Mouse (Mus musculus) macrophage (primary cell): ENCODE results near the gene Spty2d1. TPM values are rescaled to one million over a fixed set of nuclear protein-coding genes. Genes with fewer than 3 reads are reported as not detected.
"Not testable (repeated sequence)": the region's sequence is repeated elsewhere in the genome, so short reads cannot be mapped to it uniquely, and the experiment has no call there.

Experiments
- H3K27ac ChIP-seq: fragments of 350-480 bp; formaldehyde crosslinking; 2 replicates; pipeline ENCODE4 v1.9.0; 2021
- H3K36me3 ChIP-seq: fragments of 350-480 bp; formaldehyde crosslinking; 2 replicates; pipeline ENCODE4 v1.9.0; 2021; ENCODE audit errors: inconsistent target
- H3K4me3 ChIP-seq: fragments of 350-480 bp; formaldehyde crosslinking; 2 replicates; pipeline ENCODE4 v1.9.0; 2021; ENCODE audit errors: inconsistent target
- H3K79me2 ChIP-seq: fragments of 350-480 bp; formaldehyde crosslinking; 2 replicates; pipeline ENCODE4 v1.9.0; 2021; ENCODE audit errors: inconsistent target
- WGBS: methylation state at CpG from one replicate; pipeline ENCODE4 v1.1.7; 2026; ENCODE audit warnings: inconsistent platforms; ENCODE audit not compliant: missing documents; 5-methylcytosine and 5-hydroxymethylcytosine counted together
- polyA plus RNA-seq: library from polyadenylated mRNA; stranded (reverse); fragments of 250-400 nt; gene quantifications from 3 replicates; pipeline ENCODE4 v1.2.4, GENCODE M21; 2018; ENCODE audit warnings: inconsistent platforms

Spty2d1 gene
- polyA plus RNA-seq, 1 experiment from 2014 or later, result 25.5 TPM

DNA sequence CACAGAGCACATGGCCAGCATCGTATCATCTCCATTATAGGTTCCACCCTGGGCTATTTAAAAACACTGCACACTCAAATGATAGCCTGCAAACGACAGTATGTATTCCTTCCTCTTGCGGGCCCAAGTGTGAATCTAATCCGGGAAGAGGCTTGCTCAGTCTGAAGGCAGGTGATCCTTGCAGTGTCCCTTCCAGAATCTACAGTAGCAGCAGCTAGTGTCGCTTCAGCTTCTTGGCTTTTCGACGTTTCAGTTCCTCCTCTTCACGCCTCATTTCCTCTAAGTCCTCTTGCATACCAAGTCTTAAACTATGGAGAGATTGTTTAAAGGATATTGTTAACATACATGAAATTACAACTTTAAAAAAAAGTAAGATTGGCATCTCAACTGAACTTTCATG, 15.1 kb downstream of the Spty2d1 start:
- peaks cover 47% of the 10 kb centered on the region for H3K36me3 ChIP-seq
- 21% methylated on average over 8 of the region's 8 CpGs for WGBS
- no peak overlapping the region for H3K4me3 ChIP-seq
- H3K79me2 ChIP-seq, result peaks cover 15% of the 10 kb centered on the region; the same call in 1 of the 2 replicates
- H3K27ac ChIP-seq, result no peak overlapping the region

DNA sequence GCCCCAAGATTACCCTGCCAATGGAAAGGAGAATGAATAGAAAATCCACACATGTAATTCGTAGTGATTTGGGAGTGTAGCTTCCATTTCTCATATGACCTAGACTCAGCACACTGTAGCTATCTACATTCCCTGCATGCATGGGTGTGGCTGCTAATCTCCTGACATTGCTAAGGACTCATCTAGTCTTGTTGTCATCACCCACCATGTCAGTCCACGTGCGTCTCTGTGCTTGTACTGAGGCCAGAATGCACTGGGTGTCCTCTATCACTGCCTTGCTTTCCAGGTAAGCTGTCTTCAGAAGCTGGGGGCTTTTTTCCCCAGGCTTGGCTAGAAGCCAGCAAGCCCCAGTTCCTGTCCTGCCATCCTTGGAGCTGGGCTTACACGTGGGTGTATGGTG, 18.8 kb downstream of the Spty2d1 start:
- not testable (repeated sequence) for H3K27ac ChIP-seq
- 85% methylated on average over 4 of the region's 4 CpGs for WGBS
- peaks cover 13% of the 10 kb centered on the region for H3K36me3 ChIP-seq

DNA sequence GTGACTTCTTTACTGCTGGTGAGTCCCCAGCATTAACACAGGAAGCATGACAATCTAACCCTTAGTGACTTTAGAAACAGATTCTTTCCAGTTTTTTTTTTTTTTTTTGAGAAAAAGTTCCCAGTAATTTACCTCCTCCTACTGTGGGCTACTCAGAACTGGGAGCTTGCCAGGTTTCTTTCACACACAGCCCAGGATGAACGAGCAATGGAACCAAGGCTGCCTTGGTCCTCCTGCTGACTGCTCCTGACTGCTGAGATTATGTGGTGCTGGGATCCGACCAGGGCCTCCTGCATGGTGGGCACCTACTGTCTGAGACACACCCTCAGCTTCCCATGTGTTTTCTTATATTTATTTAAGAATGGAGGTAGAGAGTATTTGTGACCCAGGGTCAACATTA, 21.1 kb downstream of the Spty2d1 start:
- H3K79me2 ChIP-seq, result no peaks in the 10 kb centered on the region
- peaks cover 7% of the 10 kb centered on the region; the same call in 1 of the 2 replicates for H3K36me3 ChIP-seq
- WGBS, result 53% methylated on average over 2 of the region's 2 CpGs
- no peak overlapping the region for H3K27ac ChIP-seq
- H3K4me3 ChIP-seq, result no peak overlapping the region

More for the DNA sequence above, 18.8 kb downstream of the Spty2d1 start:
- not testable (repeated sequence) for H3K79me2 ChIP-seq, H3K4me3 ChIP-seq

DNA sequence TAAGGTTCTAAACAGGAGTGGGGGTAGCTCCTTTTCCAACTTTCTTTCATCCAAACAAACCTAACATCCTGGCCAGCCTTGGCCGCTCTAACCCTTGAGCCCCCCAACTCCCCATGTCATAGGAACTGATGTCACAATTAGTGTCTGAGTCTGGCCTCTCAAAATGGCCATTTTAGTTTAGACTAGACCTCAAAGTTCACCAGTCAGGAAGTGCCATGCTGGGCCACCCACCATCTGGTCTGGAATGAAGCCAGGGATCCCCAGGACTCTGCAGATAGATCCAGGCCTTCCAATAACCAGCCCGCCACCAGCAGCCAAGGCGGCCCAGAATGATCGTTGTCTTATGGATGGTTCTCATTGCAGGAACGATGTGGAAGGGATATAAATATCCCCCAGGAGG, 21.6 kb downstream of the Spty2d1 start:
- WGBS, result 52% methylated on average over 5 of the region's 5 CpGs
- no peak overlapping the region for H3K4me3 ChIP-seq

DNA sequence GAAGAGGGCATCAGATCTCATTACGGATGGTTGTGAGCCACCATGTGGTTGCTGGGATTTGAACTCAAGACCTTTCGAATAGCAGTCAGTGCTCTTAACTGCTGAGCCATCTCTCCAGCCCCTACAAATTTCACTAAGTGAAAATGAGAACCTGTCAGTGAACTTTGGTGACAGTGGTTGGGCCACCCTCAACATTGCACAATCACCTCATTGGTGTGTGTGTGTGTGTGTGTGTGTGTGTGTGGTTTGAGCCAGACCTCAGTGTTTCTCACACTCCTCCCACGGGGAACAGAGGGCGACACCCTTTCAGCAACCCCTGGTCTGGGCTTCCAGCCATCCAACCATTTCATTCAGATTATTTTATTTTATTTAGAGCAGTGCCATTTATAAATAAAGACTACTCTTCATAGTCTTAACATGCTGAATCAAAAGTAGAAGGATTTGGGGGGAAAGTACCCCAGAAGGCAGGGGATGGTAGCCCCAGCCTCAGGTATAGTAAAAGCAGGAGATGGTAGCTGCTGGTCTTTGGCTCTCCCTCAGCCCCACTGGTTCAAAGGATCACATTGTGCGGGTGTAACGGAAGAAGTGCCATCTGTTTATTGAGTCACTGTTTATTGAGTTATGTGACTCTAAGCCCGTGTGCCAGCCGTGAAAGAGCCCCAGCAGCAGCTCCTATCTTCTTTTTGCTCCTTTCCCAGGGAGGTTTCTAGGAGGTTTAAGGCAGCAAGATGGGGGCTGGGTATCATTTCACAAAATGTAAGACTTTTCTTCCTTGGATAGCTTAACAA, 22.3 kb downstream of the Spty2d1 start:
- 51% methylated on average over 5 of the region's 8 CpGs for WGBS
- Histone ChIP-seq H3K4me3 (no peak overlapping the region), H3K36me3 (no peaks in the 10 kb centered on the region; the same call in 1 of the 2 replicates), H3K79me2 (no peaks in the 10 kb centered on the region), H3K27ac (no peak overlapping the region)

More for the DNA sequence above, 21.6 kb downstream of the Spty2d1 start:
- Histone ChIP-seq H3K27ac (no peak overlapping the region), H3K79me2 (no peaks in the 10 kb centered on the region), H3K36me3 (peaks cover 2% of the 10 kb centered on the region; the same call in 1 of the 2 replicates)

DNA sequence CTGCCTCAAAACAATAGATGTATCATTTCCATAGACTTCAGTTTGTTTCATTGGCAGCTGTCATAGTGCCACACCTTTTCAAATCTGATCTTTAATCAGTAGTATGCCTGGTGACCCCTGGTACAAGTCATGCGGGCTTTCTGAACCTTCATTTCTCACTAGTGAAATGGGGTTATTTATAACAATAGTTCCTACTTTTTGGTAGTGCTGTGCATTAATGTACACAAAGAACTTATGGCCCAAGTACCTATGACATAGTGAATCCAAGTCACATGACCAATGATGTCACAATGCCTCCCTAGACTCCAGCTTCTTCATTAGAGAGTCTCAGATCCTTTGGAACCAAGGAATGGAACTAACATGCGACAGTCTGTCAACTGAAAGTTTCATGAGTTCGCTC, 24.9 kb downstream of the Spty2d1 start, which contains the start of gene Gm9999:
TSS of gene Gm9999 (plus strand) at position 301 of the 400 bp plus-strand sequence.
- Histone ChIP-seq H3K36me3 (no peaks in the 10 kb centered on the region), H3K4me3 (no peak within 1 kb of the TSS), H3K27ac (no peak within 1 kb of the TSS), H3K79me2 (no peaks in the 10 kb centered on the region)
- WGBS, result 100% methylated on average over 3 of the region's 3 CpGs

DNA sequence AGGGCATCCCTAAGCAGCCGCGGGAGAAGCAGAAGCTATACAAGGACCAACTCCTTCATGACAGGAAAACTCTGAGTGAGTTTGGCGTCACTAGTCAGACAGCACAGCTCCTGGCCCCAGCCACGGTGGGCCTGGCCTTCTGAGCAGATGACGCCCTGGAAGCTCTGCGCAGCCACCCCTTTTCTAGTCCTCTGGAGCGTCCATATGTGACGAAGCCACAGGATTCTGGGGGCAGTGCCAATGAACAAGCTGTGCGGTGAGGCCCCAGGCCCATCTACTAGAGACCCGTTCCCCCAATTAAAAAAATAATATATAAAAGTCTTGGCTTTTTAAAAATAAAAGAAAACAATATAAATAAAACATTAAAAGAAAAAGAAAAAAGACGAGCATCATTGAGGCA, 32.8 kb downstream of the Spty2d1 start:
- Histone ChIP-seq H3K27ac (no peak overlapping the region), H3K79me2 (no peaks in the 10 kb centered on the region), H3K4me3 (no peak overlapping the region), H3K36me3 (no peaks in the 10 kb centered on the region)
- 91% methylated on average over 11 of the region's 11 CpGs for WGBS

DNA sequence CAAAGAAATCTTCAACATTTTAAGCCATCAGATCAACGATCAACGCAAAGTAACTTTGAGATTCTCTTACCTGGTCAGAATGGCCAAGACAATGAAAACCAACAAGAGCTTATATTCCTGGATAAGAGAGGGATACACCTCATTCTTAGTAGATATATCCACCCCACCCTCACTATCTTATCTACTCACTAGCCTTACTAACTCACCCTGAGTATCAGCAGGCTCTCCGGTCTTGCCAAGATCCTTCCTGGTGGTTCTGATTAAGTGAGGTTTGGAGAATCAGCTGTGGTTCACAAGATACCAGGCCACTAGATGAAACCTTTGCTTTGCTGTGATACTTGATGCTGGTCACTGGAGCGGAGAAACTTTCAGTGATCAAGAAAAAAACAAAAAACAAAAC, 33.6 kb downstream of the Spty2d1 start:
- Histone ChIP-seq H3K4me3 (no peak overlapping the region), H3K36me3 (no peaks in the 10 kb centered on the region), H3K79me2 (no peaks in the 10 kb centered on the region), H3K27ac (no peak overlapping the region)
- WGBS, result 97% methylated on average over 3 of the region's 4 CpGs

DNA sequence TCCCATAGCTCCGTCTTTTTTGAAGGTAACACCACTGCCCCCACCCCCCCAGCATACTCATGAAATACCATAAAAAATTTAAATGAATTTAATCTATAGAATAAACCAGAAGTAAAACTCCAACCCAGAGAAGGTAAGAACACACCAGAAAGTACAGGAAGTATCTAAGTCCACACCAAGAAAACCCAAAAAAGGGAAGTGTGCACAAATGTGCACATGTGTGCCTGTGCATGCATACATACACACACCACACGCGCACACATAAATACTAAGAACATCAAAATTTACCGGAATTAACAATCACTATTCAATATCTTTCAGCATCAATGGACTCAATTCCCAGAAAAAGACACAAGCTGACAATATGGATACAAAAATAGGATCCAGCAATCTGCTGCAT, 38.3 kb downstream of the Spty2d1 start:
- 82% methylated on average over 4 of the region's 4 CpGs for WGBS
- H3K36me3 ChIP-seq, result no peaks in the 10 kb centered on the region
- no peaks in the 10 kb centered on the region for H3K79me2 ChIP-seq
- no peak overlapping the region for H3K27ac ChIP-seq
- H3K4me3 ChIP-seq, result no peak overlapping the region

DNA sequence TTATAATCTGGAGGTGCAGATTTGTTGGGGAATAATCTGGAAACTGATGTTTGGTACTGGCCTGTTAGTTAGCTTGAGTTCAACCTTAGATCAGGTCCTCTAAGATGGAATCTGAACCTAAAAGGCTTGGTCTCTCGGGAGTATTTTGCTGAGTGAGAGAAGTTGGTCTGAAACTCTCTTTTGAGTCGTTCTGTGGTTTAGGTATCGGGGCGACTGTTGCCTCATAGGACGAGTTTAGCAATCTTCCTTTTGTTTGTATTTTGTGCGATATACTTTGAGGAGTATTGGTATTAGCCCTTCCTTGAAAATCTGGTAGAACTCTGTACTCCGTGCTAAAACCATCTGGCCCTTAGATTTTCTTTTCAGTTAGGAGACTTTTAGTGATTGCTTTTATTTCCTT, 44.1 kb downstream of the Spty2d1 start:
- 13% methylated on average over 7 of the region's 7 CpGs for WGBS

DNA sequence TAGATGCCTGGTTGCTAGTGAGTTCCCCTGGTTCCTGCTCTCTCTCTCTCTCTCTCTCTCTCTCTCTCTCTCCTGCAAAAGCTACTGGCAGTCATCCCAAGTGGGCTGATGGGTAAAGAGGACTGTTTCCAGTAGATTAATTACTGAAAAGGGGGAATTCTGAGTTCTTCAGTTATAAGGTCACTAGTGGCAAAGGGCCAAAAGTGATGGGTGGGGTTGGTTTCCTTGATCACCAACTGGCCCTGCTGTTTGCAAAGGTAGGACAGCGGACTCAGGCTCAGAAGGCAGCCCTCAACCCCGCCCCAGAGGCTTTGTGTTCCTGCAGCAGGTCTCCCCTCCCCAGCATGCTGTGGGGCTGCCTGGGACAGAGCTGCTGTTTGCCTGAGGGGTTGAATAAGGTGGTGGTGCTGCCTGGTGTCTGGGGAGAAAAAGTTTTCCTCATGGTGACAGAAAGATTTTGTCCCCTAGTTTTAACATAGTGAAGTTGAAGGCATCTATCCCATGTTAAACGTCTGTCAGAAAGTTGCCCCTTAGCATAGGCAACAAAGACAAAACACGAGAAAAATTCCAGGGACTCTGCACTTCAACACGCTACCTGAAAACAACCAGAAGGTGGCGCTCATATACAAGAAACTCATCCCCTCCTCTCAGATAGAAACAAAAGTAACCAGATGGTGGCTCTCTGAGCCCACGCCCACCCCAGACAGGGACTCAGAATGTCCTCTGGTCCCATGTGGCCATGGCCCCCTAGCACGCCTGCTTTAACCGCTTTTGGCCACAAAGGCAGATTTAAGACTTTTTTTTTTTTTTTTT, 45.2 kb downstream of the Spty2d1 start:
- WGBS, result 5% methylated on average over 9 of the region's 9 CpGs
- peaks cover under 1% of the 10 kb centered on the region; the same call in 1 of the 2 replicates for H3K79me2 ChIP-seq
- H3K27ac ChIP-seq, result no peak overlapping the region
- no peaks in the 10 kb centered on the region for H3K36me3 ChIP-seq
- H3K4me3 ChIP-seq, result no peak overlapping the region

More for the DNA sequence above, 44.1 kb downstream of the Spty2d1 start:
- Histone ChIP-seq H3K27ac (no peak overlapping the region), H3K36me3 (no peaks in the 10 kb centered on the region), H3K4me3 (no peak overlapping the region), H3K79me2 (no peaks in the 10 kb centered on the region)

DNA sequence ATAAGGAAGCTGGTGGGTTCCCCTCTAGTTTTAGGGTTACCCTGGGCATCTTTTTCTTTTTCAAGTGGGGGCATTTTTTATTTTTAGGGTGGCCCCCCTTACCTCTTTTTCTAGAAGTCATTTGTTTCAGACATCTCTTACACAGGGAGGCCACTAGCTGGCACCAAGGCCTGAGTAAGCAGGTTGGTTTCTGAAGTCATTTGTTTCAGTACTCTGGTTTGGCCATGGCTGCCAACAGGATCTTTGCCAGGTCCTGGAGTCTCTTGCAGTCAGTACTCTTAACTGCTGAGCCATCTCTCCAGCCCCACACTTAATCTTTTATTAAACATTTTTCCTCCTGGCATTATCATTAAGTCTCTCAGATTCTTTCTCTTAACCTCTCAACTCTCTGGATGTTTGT, 46.1 kb downstream of the Spty2d1 start:
- no peak overlapping the region for H3K4me3 ChIP-seq
- peaks cover 10% of the 10 kb centered on the region; the same call in 1 of the 2 replicates for H3K79me2 ChIP-seq
- H3K27ac ChIP-seq, result no peak overlapping the region
- H3K36me3 ChIP-seq, result no peaks in the 10 kb centered on the region

DNA sequence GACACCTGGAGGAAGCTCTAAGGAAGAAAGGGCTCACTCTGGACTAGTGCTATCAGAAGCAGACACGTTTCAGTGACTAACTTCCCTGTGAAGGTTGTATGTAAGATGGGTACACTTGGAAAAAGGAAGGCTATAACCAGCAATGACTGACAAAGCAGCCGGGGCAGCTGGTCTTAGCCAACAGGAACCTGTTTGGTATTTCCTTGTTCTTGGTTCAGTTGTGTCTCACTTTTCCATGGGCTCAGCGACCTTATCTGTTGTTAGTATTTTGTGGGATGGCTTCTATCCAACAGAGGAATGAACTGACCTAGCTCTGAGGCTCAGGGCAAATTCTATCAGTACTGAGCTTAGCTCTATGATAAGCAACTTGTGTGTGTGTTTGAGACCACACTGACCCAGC, 47.2 kb downstream of the Spty2d1 start:
- Histone ChIP-seq H3K79me2 (peaks cover 21% of the 10 kb centered on the region; the same call in 1 of the 2 replicates), H3K36me3 (no peaks in the 10 kb centered on the region), H3K27ac (no peak overlapping the region), H3K4me3 (no peak overlapping the region)
- 38% methylated on average over 3 of the region's 3 CpGs for WGBS

DNA sequence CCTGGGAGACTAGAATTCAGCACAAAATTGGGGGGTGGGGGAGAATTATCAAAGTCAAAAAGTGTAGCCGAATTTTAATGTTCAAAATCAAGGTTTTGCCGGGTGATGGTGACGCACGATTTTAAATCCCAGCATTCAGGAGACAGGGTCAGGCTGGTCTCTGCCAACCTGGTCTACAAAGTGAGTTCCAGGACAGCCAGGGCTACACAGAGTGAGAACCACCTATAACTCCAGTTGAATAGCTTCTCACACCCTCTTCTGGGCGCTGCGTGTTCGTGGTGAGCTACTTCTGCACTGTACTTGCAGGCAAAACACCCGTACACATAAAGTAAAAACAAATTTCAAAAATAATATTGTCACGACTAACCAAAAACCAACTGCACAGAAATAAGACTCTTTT, 49.4 kb downstream of the Spty2d1 start:
- WGBS, result 18% methylated on average over 9 of the region's 9 CpGs
- Histone ChIP-seq H3K27ac (no peak overlapping the region), H3K79me2 (peaks cover 26% of the 10 kb centered on the region; the same call in 1 of the 2 replicates), H3K36me3 (peaks cover 5% of the 10 kb centered on the region; the same call in 1 of the 2 replicates), H3K4me3 (peak overlapping the region; percentile 95)
